16 mouse cellular contexts compared by ENCODE assay signal in genomic region chr2:38168606-38169005, GRCm38 (mm10).
"Had no signal": no experiment of that assay in that cellular context is flagged by ENCODE, and none has a peak within 500 bp of the region (broad histone marks: within the 10 kb centered on the region; RNA-seq: fewer than 3 reads in every experiment).

No protein-coding gene starts in this region.

- H3K9me3 ChIP-seq: intestine, embryonic 15.5 days; limb, embryonic 12.5 days; liver, embryonic 13.5 days; megakaryocyte, embryonic 14.5 days; midbrain, embryonic 15.5 days; neural tube, embryonic 12.5 days had no signal

- ATAC-seq: intestine, embryonic 15.5 days; liver, postnatal 0 days; midbrain, embryonic 15.5 days had no signal

- H3K4me1 ChIP-seq: intestine, embryonic 15.5 days; midbrain, embryonic 15.5 days; neural tube, embryonic 12.5 days had no signal

- H3K4me2 ChIP-seq: intestine, embryonic 15.5 days; limb, embryonic 12.5 days; liver, embryonic 13.5 days; midbrain, embryonic 11.5 days; midbrain, embryonic 15.5 days; neural tube, embryonic 12.5 days had no signal

- H3K9ac ChIP-seq: intestine, embryonic 15.5 days; limb, embryonic 12.5 days; liver, embryonic 13.5 days; liver, postnatal 0 days; midbrain, embryonic 15.5 days; neural tube, embryonic 12.5 days had no signal

- H3K27ac ChIP-seq: intestine, embryonic 15.5 days; limb, embryonic 12.5 days; liver, embryonic 13.5 days; macrophage; midbrain, embryonic 15.5 days; neural tube, embryonic 12.5 days had no signal

- H3K36me3 ChIP-seq: intestine, embryonic 15.5 days; limb, embryonic 12.5 days; liver, embryonic 13.5 days; midbrain, embryonic 15.5 days; neural tube, embryonic 12.5 days had no signal

- H3K27me3 ChIP-seq: intestine, embryonic 15.5 days; limb, embryonic 12.5 days; liver, embryonic 13.5 days; megakaryocyte, embryonic 14.5 days; midbrain, embryonic 15.5 days; neural tube, embryonic 12.5 days had no signal

- H3K4me3 ChIP-seq: intestine, embryonic 15.5 days; limb, embryonic 12.5 days; liver, embryonic 13.5 days; megakaryocyte, embryonic 14.5 days; midbrain, embryonic 15.5 days; neural tube, embryonic 12.5 days had no signal

- DNase-seq: kidney, adult 8-10 months; kidney, postnatal 25 days; layer of hippocampus, adult 9-11 months; layer of hippocampus, postnatal 36 days; liver; liver, embryonic 13.5 days; liver, postnatal 0 days; spleen, adult 18-20 months; thymus, postnatal 36 days had no signal
